Mouse (Mus musculus) liver, adult 2 months (tissue): ENCODE results near the gene Abr.

Source experiments
- CTCF ChIP-seq: fragments of 200-500 bp; IDR thresholded peaks from 2 replicates; pipeline ENCODE4 v1.5.1; 2011; ENCODE audit warnings: low read depth, low read length, control low read depth
- POLR2A ChIP-seq: fragments of 200-500 bp; IDR thresholded peaks from 2 replicates; pipeline ENCODE4 v1.6.1; 2011; ENCODE audit warnings: low read length, control low read depth; ENCODE audit not compliant: insufficient read depth; ENCODE audit errors: extremely low read depth

DNA sequence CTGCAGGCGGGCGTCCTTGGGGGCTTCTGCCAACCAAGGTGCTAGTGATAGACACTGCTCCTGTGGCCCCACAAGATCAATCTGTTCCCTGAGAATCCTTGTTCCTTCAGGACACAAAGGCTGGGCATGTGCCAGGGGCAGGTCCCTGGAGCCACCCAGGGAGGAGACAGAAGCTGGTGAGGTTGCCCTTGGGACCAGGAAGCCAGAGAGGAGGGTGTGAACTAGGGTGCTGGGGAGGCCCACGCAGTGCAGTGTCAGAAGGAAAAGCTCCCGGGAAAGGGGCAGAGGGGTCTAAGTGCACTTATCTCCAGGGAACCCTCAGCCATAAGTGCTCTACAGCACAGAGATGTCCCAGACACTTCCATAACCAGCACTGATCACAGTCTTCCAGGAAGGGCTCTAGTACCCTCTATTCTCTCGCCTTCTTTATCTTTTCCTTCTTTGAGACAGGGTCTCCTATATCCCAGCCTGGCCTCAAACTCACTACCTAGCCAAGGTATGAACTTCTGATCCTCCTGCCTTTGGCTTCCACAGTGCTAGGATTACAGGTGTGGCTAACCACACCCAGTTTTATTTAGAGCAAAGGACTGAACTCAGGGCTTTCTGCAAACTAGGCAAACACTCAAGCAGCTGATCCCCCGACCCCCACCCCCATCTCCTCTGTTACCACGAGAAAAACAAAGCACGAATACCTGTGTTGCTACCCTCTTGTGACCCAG lies 145.6 kb downstream of the Abr start:
- TF ChIP-seq CTCF (no peak), POLR2A (no peak)
